Mouse (Mus musculus): Measurements from ENCODE around the gene Gm49721.
A peak's percentile ranks its signal among the peaks of the same experiment; 100 is the strongest.
"Not testable (repeated sequence)": the region's sequence is repeated elsewhere in the genome, so short reads cannot be mapped to it uniquely, and the experiment has no call there.

GRCm38 (mm10) chr17:7074494-7074893 lies 95.8 kb downstream of the Gm49721 start:
- TF ChIP-seq POLR2A (IDR thresholded peaks at IDR 0.05; ENCODE audit: extremely low read depth, insufficient read depth, low read length) = not testable (repeated sequence)
- TF ChIP-seq CTCF (IDR thresholded peaks at IDR 0.05; ENCODE audit: extremely low read depth, insufficient read depth, low read length) = peak; percentile 44

All from cortical plate, adult 2 months (tissue).